Mouse (Mus musculus): Measurements from ENCODE around the gene Kbtbd6.
"Not testable (repeated sequence)": the region's sequence is repeated elsewhere in the genome, so short reads cannot be mapped to it uniquely, and the experiment has no call there.

The Kbtbd6 gene

DNA sequence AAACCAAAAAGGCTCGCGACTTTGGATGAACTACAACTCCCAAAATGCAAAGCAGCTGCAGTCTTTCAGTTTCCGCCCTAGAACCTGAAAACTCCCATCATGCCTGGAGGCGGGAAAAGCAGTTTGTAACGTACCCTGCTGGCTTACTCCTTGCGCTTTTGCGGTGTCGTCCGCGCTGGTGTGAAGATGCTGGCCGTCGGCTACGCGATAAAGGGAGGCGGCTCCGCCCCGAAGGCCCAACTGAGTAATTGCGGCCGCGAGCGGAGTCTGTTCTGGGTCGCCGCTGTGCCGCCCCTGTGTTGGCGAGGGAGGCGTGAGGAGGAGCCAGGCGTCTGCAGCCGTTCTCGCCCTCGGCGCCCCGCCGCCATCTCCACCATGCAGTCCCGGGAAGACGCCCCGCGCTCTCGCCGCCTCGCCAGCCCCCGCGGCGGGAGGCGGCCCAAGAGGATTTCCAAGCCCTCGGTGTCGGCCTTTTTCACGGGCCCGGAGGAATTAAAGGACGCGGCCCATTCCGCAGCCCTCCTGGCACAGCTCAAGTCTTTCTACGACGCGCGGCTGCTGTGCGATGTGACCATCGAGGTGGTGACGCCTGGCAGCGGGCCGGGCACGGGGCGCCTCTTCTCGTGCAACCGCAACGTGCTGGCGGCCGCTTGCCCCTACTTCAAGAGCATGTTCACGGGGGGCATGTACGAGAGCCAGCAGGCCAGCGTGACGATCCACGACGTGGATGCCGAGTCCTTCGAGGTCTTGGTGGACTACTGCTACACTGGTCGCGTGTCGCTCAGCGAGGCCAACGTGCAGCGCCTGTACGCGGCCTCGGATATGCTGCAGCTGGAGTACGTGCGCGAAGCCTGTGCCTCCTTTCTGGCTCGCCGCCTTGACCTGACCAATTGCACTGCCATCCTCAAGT, at the start of gene Kbtbd6:
TSS of gene Kbtbd6 (plus strand) at position 155 of the 910 bp plus-strand sequence.
- peak; percentile 72 for DNase-seq (ENCODE audit: low read depth, low spot score)

DNA sequence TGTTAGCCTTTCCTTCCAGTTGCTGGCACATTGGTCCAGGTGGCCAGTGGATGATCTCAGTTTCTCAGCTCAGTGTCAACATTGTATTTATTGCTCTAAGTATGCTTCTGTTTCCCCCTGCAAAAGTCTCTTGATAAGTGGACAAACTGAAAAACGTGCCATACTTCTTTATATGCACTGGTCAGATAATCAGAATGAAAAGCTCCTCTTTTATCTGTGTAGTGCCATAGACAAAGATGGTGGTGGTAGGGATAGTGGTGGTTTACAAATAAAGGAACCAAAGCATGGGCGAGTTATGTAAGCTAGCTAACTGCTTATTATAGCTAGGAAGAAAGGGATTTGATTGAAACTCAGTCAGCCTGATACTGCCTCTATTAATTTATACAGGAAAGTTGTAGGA, 44.0 kb upstream of the Kbtbd6 start:
- no peak for DNase-seq (ENCODE audit: low read depth, low spot score)

DNA sequence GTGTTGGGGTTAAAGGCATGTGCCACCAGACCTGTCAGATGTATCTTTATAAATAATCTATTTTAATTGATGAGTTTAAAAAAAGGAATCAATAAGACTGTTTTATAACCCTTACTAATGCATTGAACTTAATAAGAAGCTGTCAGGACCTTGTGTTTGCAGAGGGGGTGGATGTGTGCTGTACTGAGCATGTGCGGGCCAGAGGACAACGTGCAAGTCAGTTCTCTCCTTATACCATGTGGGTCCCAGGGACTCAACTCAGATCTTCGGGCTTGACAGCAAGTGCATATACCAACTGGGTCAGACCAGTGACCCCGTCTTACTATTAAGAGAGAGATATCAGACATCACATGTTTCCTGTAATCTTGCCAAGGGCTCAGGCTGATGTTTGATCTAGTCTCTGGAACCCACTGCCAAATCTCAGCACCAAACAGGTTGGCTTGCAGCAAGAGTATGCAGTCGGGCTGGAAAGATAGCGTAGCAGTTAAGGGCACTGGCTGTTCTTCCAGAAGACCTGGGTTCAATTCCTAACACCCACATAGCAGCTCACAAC, 42.3 kb upstream of the Kbtbd6 start:
- DNase-seq (ENCODE audit: low read depth, low spot score): no peak

DNA sequence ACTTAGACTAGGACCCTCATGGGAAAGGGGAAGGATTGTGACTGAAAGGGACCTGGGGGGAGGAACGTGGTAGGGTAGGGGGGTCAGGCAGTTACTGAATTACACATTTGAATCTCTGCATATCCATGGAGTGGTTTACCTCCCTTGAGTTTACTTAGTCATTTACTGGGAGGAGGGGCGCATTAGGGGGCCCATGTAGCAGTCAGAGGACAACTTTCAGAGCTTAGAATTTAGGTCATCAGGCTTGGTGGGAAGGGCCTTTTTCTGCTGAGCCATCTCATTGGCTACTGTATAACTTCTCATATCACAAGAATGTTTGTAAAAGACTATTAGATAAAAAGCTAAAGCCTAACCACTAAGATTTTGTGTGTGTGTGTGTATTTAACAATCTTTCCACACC, 41.0 kb upstream of the Kbtbd6 start:
- DNase-seq (ENCODE audit: low read depth, low spot score): no peak

DNA sequence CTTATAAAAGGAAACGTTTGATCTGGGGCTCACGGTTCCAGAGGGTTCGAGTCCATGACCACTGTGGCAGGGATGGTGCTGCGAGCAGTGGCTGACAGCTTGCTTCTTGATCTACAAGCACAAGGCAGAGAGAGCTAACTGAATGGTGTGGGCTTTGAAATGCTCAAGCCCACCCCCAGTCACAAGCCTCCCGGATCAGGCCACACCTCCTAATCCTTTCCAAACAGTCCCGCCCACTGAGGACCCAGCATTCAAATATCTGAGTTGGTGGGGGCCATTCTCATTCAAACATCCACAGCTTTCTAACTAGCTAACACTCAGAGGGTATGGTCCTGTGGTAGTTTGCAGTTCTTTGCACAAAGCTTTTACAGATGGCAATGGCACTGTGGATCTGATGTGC, 38.5 kb upstream of the Kbtbd6 start:
- DNase-seq (ENCODE audit: low read depth, low spot score): no peak

DNA sequence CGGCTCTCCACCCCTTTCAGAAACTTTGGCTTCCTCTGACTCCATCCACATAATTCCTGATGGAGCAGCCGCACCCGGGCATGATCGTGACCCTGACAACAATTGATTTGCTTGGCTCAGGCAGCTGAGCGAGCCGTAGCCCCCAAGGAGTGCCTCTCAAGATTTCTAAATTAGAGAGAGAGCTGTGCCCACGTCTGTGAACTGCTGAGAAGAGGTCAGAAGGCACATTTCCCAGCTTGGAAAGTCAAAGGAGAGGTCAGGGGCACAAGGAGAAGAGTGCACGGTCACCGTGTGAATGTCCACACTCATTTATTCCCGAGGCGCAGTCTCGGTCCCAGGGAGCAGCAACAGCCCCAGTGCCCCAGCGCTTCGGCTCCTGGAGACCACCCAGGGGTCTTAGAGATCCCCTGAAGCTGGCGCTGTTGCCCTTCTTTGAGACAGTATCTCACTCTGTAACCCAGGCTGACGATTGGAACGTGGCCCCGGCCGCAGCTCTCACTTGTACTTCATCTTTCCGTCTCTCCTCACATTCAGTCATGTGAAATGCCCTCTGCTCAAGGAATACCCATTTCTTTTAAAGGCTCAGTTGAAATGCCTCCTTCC, 31.5 kb upstream of the Kbtbd6 start:
- DNase-seq (ENCODE audit: low read depth, low spot score): no peak

DNA sequence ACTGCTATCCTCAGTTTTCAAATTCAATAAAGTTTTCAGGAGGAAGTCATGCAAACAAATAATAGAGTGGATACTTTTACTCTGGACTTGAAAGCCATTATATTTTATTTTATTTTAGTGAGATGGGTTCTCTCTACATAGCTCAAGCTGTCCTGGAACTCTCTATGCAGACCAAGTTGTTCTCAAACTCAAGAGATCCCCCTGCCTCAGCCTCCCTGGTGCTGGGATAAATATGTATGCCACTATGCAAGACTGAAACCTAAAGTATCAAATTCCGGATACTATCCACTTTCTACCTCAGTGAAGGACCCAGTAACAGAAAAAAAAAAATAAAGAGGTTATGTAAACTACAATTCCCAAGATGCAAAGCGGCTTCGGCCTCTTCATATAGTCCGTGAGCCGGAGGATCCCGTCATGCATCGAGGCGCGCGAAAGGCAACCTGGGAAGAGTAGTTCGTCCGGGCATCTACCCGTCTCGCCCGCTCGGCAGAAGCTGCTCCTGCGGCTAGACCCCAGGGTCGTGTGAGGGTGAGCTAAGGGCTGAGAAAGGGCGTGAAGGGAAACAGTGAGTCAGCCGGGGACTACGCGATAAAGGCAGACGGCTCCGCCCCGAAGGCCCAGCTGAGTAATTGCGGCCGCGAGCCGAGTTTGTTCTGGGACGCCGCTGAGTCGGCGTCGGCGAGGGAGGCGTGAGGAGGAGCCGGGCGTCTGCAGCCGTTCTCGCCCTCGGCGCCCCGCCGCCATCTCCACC, 25.5 kb upstream of the Kbtbd6 start, which contains the start of gene Kbtbd7:
TSS of gene Kbtbd7 (plus strand) at position 533 of the 751 bp plus-strand sequence.
- peak; percentile 77 for DNase-seq (ENCODE audit: low read depth, low spot score)

DNA sequence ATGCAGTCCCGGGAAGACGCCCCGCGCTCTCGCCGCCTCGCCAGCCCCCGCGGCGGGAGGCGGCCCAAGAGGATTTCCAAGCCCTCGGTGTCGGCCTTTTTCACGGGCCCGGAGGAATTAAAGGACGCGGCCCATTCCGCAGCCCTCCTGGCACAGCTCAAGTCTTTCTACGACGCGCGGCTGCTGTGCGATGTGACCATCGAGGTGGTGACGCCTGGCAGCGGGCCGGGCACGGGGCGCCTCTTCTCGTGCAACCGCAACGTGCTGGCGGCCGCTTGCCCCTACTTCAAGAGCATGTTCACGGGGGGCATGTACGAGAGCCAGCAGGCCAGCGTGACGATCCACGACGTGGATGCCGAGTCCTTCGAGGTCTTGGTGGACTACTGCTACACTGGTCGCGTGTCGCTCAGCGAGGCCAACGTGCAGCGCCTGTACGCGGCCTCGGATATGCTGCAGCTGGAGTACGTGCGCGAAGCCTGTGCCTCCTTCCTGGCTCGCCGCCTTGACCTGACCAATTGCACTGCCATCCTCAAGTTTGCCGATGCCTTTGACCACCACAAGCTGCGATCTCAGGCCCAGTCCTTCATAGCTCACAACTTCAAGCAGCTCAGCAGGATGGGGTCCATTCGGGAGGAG, 24.8 kb upstream of the Kbtbd6 start:
- not testable (repeated sequence) for DNase-seq (ENCODE audit: low read depth, low spot score)

DNA sequence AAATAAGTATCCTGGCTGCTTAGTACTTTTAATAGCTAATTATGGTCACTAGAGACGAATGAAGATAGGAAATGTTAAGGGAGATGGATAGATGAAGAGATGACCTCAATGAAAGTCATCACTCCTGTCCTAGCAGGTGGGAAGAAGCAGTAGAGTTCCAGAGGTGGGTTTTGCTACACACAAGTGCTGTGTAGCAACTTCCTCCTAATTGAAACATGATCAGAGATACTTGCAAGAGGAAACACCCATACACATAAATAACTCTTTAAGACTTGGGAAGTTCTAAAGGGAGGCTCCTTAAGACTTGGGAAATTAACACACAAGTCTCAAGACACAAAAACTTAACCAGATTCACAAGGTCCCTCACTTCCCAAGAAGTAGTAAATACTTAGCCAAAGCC, 17.6 kb upstream of the Kbtbd6 start:
- DNase-seq (ENCODE audit: low read depth, low spot score): no peak

DNA sequence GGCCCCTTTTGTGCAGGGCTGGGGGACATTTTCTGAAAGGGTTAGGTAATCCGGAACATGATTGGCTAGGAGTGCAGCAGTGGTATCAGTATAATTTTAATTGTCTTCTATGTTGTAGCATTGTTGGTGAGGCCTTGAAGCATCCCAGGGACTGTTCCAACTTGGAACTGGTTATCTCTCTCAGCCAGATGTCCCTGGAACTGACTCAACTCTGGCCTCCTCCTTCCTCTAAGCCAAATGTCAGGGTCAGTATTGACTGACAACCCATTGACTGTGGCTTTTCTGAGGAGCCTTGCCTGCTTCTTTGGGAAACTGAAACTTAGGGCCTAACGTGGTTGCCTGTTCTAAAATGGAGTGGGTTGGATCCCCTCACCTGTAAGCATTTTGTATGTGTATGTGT, 11.0 kb upstream of the Kbtbd6 start:
- DNase-seq (ENCODE audit: low read depth, low spot score): no peak

DNA sequence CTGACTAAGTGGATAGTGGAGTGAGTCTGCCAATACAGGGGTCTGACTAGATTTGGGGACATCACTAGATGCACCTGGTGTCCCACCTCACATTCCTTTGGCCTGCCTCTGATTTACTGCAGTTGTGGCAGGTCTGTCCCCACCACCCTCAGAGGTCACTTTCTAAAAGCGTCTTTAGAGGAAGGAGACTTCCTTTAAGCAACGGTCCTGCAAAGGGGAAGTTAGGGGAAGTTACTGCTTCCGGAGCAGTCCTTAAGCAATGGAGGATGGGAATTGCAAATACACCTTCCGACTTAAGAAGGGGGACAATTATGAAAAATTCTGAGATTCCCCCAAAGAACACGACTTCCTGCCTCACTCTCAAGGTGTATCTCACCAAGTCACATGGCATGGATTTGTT, 10.2 kb upstream of the Kbtbd6 start:
- DNase-seq (ENCODE audit: low read depth, low spot score): no peak

DNA sequence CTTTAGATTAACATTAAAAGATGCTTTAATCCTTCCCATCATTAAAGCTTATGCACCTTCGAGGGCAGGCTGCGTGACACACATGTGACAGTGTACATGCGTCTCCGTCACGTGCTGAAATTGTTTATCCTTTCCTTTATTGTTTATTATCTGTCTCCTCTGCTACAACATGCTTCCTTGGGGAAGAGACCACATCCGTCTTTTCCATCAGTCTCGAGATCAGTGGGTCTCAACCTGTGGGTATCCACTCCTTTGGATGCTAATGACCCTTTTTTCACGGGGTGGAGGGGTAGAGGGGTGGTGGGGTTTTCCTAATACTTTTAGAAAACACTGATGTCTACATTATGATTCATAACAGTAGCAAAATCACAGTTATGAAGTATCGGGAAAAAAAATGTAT, 7.0 kb upstream of the Kbtbd6 start:
- no peak for DNase-seq (ENCODE audit: low read depth, low spot score)

DNA sequence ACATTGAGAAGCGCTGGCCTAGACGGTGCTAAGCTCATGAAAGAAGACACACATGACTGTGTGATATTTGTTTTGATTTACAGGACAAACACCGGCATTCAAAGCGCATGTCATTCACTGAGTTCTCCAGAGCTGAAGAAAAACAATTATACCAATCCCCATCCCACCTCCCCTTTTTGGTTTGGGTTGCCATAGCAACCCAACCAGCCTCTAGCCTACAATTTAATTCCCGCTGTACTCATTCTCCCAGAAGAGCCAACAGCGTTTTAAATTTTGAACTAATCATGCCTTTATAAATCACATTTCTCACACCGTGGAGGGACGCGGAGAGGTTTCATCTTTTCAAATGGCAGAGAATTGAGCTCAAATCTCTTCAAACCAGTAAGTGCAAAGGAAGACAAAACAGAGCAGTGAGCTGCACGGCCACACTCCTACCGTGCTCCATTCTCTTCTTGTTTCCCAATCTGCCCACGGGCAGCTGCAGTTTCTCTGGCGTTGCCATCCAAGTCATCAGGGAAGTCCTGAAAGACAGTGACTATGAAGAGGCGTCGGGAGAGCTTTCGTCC, 6.5 kb upstream of the Kbtbd6 start:
- DNase-seq (ENCODE audit: low read depth, low spot score): no peak

DNA sequence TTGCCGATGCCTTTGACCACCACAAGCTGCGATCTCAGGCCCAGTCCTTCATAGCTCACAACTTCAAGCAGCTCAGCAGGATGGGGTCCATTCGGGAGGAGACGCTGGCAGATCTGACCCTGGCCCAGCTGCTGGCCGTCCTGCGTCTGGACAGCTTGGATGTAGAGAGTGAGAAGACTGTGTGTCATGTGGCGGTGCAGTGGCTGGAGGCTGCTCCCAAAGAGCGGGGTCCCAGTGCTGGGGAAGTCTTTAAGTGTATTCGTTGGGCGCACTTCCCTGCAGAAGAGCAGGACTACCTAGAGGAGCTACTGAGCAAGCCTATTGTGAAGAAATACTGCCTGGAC, 928 bp downstream of the Kbtbd6 start:
- DNase-seq (ENCODE audit: low read depth, low spot score): not testable (repeated sequence)

DNA sequence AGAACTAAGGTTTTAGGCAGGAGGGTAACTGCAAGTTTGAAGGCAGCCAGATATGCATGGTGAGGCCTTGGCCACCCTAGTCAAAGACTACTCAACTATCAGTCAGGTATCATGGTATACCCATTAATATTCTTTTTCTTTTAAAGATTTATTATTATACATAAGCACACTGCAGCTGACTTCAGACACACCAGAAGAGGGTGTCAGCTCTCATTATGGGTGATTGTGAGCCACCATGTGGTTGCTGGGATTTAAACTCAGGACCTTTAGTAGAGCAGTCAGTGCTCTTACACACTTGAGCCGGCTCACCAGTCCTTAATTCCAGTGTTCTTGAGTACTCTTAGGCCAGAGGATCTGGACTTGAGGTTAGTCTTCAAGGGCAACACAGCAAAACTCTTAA, 8.8 kb downstream of the Kbtbd6 start:
- DNase-seq (ENCODE audit: low read depth, low spot score): no peak

DNA sequence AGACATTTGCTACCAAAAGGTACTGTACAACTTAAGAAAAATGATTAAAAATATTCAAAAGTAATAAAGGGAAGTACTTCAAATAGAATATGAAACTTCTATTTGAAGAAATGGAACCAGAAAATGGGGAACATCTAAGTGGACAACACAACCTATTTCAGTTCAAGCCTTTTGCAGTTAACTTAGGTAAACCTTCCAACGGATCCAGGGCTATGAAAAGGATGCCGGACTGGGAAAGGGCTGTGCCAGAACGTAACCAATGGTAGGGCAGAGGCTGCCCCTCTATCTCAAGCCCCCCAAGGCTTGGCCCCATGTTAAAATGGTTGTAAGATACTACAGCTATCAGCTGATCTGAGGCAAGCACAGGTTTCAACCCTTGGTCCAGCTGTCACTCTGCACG, 9.4 kb downstream of the Kbtbd6 start:
- no peak for DNase-seq (ENCODE audit: low read depth, low spot score)

DNA sequence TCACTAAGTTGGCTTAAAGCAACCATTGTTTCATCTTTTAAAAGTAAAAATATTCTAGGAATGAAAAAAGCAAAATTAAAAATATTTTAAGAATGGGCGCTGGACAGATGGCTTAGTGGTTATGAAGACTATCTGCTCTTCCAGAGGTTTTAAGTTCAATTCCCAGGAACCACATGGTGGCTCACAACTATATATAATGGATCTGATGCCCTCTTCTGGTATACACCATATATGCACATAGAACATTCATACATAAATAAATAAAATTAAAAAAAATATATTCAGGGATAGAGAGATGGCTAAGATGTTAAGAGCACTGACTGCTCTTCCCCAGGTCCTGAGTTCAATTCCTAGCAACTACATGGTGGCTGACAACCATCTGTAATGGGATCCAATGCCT, 14.0 kb downstream of the Kbtbd6 start:
- DNase-seq (ENCODE audit: low read depth, low spot score): no peak

DNA sequence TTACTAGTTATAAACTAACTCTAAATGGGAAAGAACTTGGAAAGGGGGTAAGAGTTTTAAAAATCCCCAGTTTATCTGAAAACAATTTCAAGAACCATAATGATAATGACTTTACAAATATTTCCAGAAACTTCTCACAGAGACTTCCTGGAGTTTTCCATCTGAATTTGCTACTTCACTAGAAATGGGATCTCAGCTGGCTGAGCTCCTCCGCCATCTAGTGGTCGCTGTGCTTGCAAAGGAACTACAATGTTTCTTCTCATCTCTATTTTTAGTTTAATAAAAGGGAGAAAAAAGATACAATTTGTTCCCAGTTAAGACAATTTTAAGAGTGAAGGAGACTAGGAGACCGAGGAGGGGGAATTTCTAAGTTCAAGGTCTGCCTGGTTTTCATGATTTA, 16.0 kb downstream of the Kbtbd6 start:
- no peak for DNase-seq (ENCODE audit: low read depth, low spot score)

DNA sequence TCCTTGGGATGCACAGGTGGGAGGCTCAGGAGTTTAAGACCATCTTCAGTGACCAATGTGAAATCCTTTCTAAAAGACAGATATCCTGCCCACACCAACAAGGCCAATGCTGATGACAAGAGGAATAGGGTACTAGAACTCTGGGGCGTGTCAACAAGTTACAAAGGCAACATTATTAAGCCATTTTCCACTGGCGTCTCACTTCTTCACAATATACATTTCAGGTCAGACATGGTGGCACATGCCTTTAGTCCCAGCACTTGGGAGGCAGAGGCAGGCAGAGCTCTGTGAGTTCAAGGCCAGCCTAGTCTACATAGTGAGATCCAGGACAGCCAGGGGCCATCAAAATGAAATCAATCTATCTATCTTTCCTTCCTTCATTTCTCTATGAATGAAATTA, 21.7 kb downstream of the Kbtbd6 start:
- DNase-seq (ENCODE audit: low read depth, low spot score): no peak

DNA sequence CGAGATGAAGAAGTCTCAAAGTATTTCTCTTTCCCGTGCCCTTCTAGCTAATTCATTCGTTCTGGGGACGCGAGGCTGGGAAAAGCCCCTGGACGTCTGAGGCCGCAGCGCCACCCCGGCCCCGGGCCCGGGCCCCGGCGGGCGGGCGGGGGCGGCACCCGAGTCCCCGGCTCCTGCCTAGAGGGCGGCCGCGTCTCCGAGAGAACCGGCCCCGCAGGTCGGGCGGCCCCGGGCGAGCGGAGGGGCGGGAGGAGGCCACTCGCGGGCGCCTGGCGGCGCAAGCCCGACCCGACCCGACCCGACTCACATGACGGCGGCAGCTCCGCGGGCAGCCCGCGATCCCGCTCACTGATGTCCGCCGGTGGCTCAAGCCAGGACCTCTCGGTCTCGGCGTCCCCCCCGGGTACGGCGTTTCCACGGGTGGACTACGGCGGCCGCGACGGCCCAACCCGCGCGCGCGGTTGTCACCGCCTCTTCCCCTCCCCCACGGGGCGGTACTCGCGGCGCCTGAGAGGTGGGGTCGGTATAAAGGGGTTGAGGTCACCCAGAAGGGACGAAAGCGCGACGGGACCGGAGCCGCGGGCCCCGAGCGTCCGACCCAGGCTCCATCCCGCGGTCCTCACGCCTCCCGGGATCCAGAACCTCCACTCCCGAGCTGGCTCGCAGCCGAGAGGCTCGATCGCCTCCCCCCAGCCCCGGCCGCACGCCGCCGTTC, 29.1 kb downstream of the Kbtbd6 start, which contains the start of gene Elf1:
TSS of gene Elf1 (plus strand) at position 571 of the 715 bp plus-strand sequence.
- DNase-seq (ENCODE audit: low read depth, low spot score): peak; percentile 75

Data from retina, adult 2 months (tissue).